Mouse (Mus musculus): Measurements from ENCODE around the gene Itch. TPM values are rescaled to one million over a fixed set of nuclear protein-coding genes. Genes with fewer than 3 reads are reported as not detected.
A peak's percentile ranks its signal among the peaks of the same experiment; 100 is the strongest.
"Not testable (repeated sequence)": the region's sequence is repeated elsewhere in the genome, so short reads cannot be mapped to it uniquely, and the experiment has no call there.

Itch gene
- total RNA-seq (2021) = 10 to 100 TPM; 45.2 to 48.1 TPM
- long read RNA-seq, experiment 1, partial matches to known transcripts = 5 of 13 reads
- long read RNA-seq, experiment 1, other reads (novel, unspliced or antisense) = 5 of 13 reads
- long read RNA-seq, experiment 2, full-length matches to known transcripts = 11 of 22 reads
- long read RNA-seq, experiment 2, partial matches to known transcripts = 3 of 22 reads
- long read RNA-seq, experiment 2, other reads (novel, unspliced or antisense) = 8 of 22 reads

DNA sequence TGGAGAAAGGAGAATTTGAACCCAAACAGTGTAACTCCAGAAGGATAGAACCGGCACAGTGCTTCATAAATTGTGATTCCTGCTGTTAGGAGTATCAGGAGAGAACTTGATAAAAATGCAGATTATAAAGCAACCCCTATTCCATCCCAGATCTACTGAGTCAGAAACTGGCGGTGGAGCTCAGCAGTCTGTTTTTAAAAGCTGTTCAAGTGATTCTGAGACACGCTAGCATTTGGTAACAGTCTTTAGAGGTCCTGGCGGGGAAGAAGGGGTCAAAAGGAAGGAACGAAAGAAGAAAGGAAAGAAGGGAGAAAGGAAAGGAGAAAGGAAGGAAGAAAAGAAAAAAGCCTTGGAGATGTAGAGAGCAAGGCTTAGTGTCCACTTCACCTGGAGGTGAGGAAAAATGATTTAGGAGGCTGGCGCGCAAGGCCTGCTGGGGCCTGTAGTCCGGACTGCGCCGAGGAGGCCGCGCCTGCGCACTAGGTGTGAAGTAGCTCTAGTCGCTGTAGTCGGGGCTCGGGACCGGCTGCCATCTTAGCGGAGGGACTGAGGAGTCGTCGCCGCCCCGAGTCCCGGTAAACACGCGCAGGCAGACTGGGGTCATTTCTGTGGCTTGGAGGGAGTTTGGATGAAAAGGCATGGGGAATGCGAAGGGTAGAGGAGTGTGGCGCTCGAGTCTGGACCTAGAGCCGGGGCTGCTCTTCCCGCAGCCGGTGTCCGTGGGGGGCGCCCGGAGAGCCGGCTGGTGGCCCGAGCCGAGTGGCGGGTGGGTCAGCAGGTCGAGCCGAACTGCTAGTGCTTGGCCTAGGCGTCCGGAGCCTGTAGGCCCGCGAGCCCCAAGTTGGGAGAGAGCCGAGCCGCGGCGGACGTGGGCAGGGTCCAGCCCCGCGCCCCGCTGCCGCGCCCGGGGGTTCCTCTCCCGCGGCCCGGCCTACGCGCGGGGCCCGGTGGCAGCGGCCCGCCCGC is at the start of gene Itch:
TSS of gene Itch (plus strand) at position 499 of the 966 bp plus-strand sequence.
- DNase-seq = peak; percentile 94

- no peak for DNase-seq
Observed at GRCm38 (mm10) chr2:155084546-155084945, 48.8 kb upstream of the Itch start.

DNA sequence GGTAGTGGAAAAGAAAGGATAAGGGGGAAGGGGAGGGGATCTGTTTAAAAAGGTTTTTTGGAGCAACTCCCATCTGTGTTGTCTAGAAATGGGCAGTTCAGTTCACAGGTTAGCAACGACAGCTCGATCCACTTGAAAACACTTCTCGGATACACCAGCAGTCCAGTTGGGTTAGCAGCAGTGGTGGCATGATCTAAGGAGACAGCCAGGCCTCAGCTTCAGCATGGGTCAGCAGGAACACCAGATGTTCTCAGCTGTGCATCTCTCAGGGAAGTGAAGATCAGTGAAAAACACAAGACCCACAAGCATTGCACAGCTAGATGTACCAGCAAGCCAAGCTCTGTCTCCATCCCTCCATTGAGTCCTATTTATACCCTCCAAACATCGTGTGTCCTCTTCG is 47.0 kb upstream of the Itch start:
- no peak for DNase-seq

- no peak for DNase-seq
Observed at GRCm38 (mm10) chr2:155088264-155088663, 45.0 kb upstream of the Itch start.

DNA sequence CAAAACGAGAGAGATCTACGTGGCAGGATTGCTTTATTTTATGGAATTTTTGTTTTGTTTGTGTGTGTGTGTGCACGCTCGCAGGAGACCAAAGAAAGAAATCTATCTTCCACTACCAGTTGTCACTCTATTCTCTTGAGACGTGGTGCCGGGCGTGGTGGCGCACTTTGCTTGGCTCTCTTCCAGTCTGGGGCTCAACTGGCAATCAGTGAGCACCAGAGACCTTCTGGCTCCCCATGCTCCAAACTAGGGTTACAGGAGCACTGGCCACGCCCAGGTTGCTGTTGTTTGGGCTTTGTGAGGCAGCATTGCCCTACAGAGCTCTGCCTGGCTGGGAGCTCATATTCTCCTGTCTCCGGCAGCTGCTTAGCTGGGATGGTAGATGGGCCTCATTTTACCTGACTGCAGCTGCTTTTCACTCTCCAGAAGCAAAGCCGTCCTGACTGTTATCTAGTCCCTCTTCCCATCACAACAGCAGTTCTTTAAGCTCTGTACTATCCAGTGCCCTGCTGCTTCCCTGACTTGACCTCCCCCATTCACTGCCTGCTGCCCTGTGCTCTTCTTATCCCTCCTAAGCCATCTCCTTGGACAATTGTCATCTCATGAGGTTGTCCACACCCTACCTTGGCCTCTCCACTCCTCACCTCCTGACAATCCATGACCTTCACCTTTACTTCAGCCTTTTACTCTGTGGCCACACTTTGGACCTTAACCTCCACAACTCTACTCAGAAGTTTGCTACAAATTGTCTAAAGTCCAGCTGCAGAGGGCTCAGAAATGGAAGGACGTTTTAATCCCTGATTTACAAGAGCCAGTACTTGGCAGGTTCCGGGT is 42.2 kb upstream of the Itch start:
- DNase-seq = peak; percentile 69

GRCm38 (mm10) chr2:155091743-155092075 is 41.6 kb upstream of the Itch start:
- no peak for DNase-seq

GRCm38 (mm10) chr2:155093418-155093817 is 39.9 kb upstream of the Itch start:
- DNase-seq = no peak

DNA sequence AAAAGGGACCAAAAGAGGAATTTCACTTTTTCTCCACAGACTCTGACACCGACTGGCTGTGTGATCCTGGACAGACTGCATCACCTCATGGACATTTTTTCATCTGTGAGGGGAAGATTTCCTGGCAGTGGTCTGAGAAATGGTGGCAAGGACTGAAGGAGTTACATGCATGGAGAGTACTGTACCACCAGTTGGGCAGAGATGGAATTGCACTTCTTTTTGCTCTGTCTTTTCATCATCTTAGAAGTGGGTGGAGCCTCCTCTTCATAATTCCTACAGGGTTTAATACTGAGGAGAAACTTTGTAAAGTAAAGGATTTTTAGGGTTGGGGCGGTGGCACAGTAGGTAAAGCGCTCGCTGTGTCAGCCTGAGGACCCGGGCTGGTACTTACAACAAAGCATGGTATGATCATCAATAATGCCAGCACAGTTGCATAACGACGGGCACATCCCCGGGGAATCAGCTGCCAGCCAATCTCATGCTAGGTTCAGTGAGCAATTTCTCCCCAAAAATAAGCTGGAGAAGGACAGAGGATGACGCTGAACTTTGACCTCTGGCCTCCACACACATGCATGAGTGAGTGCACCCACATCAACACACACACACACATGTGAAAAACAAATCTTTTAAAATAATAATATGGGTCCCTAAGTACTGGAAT is 34.5 kb upstream of the Itch start:
- peak; percentile 34 for DNase-seq

GRCm38 (mm10) chr2:155099421-155099820 is 33.9 kb upstream of the Itch start:
- DNase-seq = peak; percentile 53

DNA sequence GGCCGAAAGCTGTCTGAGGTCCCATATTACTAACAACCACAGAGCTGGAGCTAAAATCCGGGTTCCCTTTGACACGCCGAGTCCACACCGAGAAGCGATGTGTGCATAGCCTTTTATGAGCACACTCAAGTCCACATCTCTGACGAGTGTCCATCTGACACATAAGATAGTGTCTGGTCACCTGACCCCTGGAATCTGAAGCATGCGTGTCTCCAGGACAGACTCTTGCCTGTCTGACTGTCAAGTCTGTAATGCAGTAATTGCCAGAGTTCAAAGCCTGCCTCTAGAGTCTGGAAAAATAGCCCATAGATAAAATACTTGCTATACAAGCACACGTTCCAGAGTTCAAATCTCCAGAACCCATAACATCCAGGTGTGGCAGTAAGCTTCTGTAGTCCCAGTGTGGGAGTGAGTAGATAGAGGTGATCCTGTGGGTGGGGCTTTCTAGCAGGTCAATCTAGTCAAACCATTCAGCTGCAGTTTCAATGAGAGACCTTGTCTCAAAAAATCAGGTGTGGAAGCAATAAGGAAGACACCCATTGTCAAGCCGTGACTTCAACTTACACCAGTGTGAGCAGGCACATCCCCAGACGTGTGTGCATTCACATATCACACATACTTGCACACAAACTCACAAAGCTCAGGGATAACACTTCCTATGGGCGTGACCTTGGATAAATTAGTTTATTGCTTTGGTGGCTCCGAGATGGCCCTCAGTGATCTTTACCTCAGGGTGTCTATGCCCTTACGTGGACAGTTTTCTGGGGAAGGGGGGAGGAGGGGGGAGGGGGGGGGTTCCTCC is 33.1 kb upstream of the Itch start:
- no peak for DNase-seq

DNA sequence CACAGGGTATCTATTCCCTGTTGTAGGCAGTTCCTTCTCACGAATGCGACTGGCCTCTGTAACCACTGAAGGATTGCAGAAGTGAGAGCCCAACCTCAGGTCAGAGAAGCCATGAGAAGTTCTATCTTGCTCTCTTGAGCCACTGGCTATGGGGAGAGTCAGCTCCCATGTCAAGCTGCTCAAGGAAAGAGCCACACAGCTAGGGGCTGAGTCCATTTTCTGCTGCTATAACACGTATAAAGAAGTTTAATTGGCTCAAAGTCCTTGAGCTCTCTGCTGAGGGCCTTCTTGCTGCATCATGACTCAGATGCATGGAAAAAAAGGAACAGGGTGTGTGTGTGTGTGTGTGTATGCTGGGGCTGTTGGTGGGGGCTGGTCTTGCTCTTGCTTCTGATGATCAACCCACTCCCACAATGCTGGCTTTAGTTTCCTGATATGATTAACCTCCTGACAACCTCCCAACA is 32.5 kb upstream of the Itch start:
- DNase-seq = peak; percentile 15

DNA sequence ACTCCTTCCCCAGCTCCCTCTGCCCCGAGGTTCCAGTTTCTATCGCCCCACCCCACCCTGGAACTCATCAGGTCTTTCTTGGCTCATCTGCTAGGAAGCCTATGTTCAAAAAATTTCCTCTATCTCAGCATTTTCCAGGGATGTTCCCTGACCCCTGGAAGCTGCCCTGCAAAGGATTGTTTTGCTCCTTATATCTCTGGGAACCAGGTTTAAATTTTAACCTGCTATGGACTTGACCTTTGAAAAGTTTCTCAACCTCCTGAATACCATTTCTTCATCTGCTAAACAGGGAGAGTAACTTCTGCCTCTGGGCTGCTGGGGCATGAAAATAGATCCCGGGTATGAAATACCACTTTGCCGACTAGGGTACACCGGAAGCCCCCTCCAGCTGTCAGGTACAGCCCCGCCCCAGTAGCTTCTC is 31.5 kb upstream of the Itch start:
- DNase-seq = no peak

- no peak for DNase-seq
Observed at GRCm38 (mm10) chr2:155103607-155104006, 29.7 kb upstream of the Itch start.

- not testable (repeated sequence) for DNase-seq
Observed at GRCm38 (mm10) chr2:155107276-155107675, 26.0 kb upstream of the Itch start.

- no peak for DNase-seq
Observed at GRCm38 (mm10) chr2:155115216-155115830, 18.0 kb upstream of the Itch start.

DNA sequence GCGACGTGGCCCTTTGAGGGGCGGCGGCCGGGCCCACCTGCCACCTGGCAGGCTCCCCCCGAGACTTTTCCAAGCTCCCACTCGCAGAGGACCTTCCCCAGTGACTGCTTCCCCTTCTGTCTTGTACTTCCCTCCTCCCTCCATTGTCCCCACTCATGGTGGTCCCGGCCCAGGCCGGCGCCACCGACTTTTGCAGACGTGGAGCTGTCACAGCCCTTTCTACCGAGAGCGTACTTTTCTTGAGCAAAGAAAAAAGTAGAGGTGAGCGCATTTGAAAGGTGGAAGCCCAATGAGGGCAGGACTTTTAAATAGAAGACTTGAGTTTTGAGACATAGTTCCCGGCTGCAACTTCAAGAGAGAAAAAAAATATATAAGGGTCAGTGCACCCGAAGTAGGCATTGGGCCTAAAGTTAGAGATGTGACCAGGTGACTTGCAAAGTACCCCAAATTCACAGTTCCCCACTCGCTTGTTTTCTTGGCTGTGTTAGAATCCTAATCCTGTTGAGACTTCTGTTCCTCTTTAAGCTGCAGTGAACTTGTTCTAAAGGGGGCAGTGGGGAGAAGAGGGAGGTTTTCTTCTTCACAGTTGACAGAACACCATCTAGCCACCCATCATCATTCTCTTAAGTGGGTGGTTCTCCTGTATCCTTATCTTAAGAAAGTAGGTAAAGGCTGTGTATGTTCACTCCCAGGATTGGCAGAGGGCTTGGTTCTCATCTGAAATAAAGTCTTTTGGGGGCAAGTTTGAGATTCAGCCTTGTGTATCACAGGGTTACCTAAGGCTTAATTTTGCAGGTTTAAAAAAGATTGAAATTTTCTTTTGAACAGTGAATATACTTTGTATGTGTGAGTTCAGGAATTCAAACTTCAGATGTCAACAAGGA is 910 bp downstream of the Itch start:
- DNase-seq = no peak

GRCm38 (mm10) chr2:155135092-155135491 is 1.8 kb downstream of the Itch start:
- DNase-seq = no peak

GRCm38 (mm10) chr2:155135534-155135933 is 2.2 kb downstream of the Itch start:
- no peak for DNase-seq

DNA sequence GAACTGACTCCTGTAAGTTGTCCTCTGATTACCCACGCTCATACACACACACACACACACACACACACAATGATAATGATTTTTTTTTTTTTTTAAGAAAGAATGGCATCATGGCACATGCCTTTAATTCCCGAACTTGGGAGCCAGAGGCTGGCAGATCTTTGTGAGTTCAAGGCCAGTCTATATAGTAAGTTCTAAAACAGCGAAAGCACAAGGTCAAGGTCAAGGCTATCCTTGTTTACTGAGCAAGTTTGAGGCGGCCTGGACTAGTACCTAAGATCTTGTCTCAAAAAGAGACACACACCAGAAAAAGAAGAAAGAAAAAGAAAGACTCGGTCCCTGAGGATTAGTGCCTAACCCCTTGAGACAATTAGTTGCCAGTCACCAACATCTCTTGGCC is 7.7 kb downstream of the Itch start:
- DNase-seq = no peak

Data from adrenal gland, postnatal 10 days (tissue).